Mouse (Mus musculus) liver, adult 2 months (tissue): ENCODE results near the gene 4930518I15Rik. TPM values are rescaled to one million over a fixed set of nuclear protein-coding genes. Genes with fewer than 3 reads are reported as not detected.
A peak's percentile ranks its signal among the peaks of the same experiment; 100 is the strongest.
"Not testable (repeated sequence)": the region's sequence is repeated elsewhere in the genome, so short reads cannot be mapped to it uniquely, and the experiment has no call there.

Source experiments
- DNase-seq: peaks from one replicate; pipeline ENCODE4 v3.0.0-alpha.2; 2011; ENCODE audit warnings: low read depth, low spot score; ENCODE audit errors: extremely low read depth
- H3K27ac ChIP-seq: fragments of 200-500 bp; replicated peaks from 2 replicates; pipeline ENCODE4 v1.5.1; 2012; ENCODE audit warnings: low read depth, mild to moderate bottlenecking, control low read depth, inconsistent platforms, low read length; ENCODE audit not compliant: insufficient read depth
- H3K27me3 ChIP-seq: fragments of 200-500 bp; 2 replicates; pipeline ENCODE4 v1.6.1; 2012; ENCODE audit warnings: mild to moderate bottlenecking, moderate library complexity, low read length, inconsistent platforms; ENCODE audit not compliant: control insufficient read depth, insufficient read depth
- H3K36me3 ChIP-seq: fragments of 200-500 bp; 2 replicates; pipeline ENCODE4 v1.6.1; 2012; ENCODE audit warnings: low read length, inconsistent platforms; ENCODE audit not compliant: control insufficient read depth, insufficient read depth
- H3K4me1 ChIP-seq: fragments of 200-500 bp; 2 replicates; pipeline ENCODE4 v1.6.1; 2011; ENCODE audit warnings: low read length; ENCODE audit not compliant: control insufficient read depth, insufficient read depth
- H3K4me3 ChIP-seq: fragments of 200-500 bp; 2 replicates; pipeline ENCODE4 v1.5.1; 2011; ENCODE audit warnings: low read depth, mild to moderate bottlenecking, control low read depth, low read length, moderate library complexity; ENCODE audit not compliant: insufficient read depth
- H3K79me2 ChIP-seq: fragments of 200-500 bp; 2 replicates; pipeline ENCODE4 v1.6.1; 2012; ENCODE audit warnings: inconsistent platforms, mild to moderate bottlenecking, low read length, moderate library complexity; ENCODE audit not compliant: control insufficient read depth, insufficient read depth
- H3K9ac ChIP-seq: fragments of 200-500 bp; 2 replicates; pipeline ENCODE4 v1.6.1; 2012; ENCODE audit warnings: low read depth, mild to moderate bottlenecking, control low read depth, inconsistent platforms, low read length
- CTCF ChIP-seq: fragments of 200-500 bp; IDR thresholded peaks from 2 replicates; pipeline ENCODE4 v1.5.1; 2011; ENCODE audit warnings: low read depth, low read length, control low read depth
- POLR2A ChIP-seq: fragments of 200-500 bp; IDR thresholded peaks from 2 replicates; pipeline ENCODE4 v1.6.1; 2011; ENCODE audit warnings: low read length, control low read depth; ENCODE audit not compliant: insufficient read depth; ENCODE audit errors: extremely low read depth
- WGBS: fragments of 180-500 bp; shearing (Covaris S2); methylation state at CpG from one replicate; pipeline ENCODE4 v1.1.7; 2018; 5-methylcytosine and 5-hydroxymethylcytosine counted together
- polyA plus RNA-seq: library from polyadenylated mRNA; depleted of rRNA; stranded (reverse); fragments of >200 nt; gene quantifications from 2 replicates; pipeline ENCODE4 v1.2.3, GENCODE M21; 2012
- total RNA-seq: library from RNA; depleted of rRNA; stranded (reverse); fragments of >200 nt; gene quantifications from 2 replicates; pipeline ENCODE4 v1.2.3, GENCODE M21; 2014

4930518I15Rik gene
- total and polyA plus RNA-seq, 2 experiments: 0.55 to 1.1 TPM

- peak overlapping the region; percentile 67 for H3K9ac ChIP-seq
- peaks cover 11% of the 10 kb centered on the region for H3K27me3 ChIP-seq
- H3K79me2 ChIP-seq: no peaks in the 10 kb centered on the region
- H3K36me3 ChIP-seq: no peaks in the 10 kb centered on the region
- TF ChIP-seq POLR2A: no peak
- DNase-seq: no peak
- H3K4me3 ChIP-seq: peak overlapping the region; percentile 54; the same call in 1 of the 2 replicates
- no peak overlapping the region for H3K27ac ChIP-seq
- H3K4me1 ChIP-seq: peaks cover 2% of the 10 kb centered on the region
- under 1% methylated on average over 42 of the region's 42 CpGs for WGBS
Measured at GRCm38 (mm10) chr2:156841028-156841840, 16.5 kb downstream of the 4930518I15Rik start.

DNA sequence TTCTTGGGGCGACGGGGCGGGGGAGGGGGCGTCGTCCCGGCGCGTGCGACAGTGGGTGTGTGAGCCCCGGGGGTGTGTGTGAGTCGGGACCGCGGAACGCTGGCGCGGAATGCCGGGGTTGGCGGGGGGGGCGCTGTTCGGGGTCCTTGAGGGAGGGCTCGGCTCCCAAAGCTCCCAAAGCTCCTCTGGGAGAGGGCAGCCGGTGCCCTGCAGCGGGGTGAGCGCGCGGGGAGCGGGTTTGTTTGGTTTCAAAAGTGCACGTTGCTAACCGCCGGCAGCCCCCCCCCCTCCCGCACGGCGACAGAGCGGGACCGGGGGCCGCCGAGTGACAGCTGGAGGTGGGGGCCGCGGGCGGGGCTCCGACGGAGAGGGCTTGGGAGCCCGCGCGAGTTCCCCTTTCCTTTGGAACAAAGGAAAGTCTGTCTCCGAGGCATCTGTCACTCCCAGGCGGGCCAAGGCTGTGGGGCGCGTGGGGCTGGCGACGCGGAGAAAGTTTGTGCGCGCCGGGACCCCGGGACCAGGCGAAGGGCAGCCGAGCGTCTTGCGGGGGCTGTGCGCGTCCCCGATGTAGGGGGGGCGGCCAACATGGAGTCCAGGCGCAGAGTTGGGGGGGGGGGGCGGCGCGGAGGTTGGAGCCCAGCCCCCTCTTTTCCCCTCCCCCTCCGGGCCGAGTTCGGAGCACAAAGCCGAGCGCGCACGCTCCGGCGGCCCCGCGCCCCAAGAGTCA is 17.3 kb downstream of the 4930518I15Rik start:
- DNase-seq: no peak
- WGBS: 1% methylated on average over 64 of the region's 79 CpGs
- TF ChIP-seq POLR2A (no peak), CTCF (no peak)
- Histone ChIP-seq H3K9ac (peak overlapping the region; percentile 67), H3K79me2 (no peaks in the 10 kb centered on the region), H3K27me3 (peaks cover 11% of the 10 kb centered on the region), H3K36me3 (no peaks in the 10 kb centered on the region), H3K4me3 (peak overlapping the region; percentile 54), H3K4me1 (peaks cover 2% of the 10 kb centered on the region), H3K27ac (no peak overlapping the region)

DNA sequence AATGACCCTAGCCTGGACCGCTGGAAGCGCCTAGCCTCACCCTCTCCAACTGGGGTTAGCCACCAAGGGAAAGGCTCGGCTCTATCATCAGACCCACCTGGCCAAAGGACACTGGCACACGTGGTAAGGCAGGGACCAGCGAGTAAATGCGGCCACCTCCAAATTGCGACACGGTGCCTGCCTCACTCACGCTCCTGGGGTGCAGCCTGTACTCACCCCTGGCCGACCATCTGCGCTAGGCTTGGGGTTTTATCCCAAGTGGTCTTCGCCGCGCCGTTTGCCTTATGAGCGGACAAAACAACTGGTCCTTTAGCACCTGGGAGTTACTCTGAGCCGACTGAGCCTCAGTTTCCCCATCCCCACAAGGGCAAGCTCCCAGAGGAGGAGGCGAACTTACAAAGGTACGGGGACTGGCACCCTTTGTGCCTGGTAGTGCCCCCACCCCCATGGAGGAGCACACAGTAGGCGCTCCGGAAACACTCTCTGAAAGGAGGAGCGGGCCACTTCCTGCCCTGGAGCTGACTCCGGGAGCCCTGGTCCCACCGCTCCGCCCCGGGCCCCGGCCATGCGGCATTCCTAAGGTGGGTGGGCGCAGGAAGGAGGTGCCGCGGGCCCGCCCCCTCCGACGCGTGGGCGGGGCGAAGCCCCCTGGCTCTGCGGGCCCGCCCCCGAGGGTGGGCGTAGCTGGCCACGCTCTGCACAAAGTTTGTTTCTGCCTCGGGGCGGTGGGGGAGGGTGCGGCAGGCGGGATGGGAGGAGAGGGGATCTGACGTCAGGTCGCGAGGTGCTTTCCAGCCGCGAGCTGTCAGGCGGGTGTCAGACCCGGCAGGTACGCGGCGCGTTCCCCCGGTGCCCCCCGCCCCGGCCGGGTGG is 18.2 kb downstream of the 4930518I15Rik start, which contains the start of gene Tgif2:
TSS of gene Tgif2 (plus strand) at position 689 of the 873 bp plus-strand sequence.
- peak within 1 kb of the TSS; percentile 67 for H3K9ac ChIP-seq
- no peaks in the 10 kb centered on the region for H3K36me3 ChIP-seq
- no peak for DNase-seq
- H3K79me2 ChIP-seq: no peaks in the 10 kb centered on the region
- TF ChIP-seq POLR2A (no peak), CTCF (no peak)
- no peak within 1 kb of the TSS for H3K27ac ChIP-seq
- peak within 1 kb of the TSS; percentile 54 for H3K4me3 ChIP-seq
- H3K4me1 ChIP-seq: peaks cover 2% of the 10 kb centered on the region
- peaks cover 11% of the 10 kb centered on the region for H3K27me3 ChIP-seq
- WGBS: 15% methylated on average over 58 of the region's 61 CpGs

- Histone ChIP-seq H3K9ac (no peak overlapping the region), H3K36me3 (no peaks in the 10 kb centered on the region), H3K27ac (no peak overlapping the region), H3K4me3 (no peak overlapping the region), H3K4me1 (peaks cover 2% of the 10 kb centered on the region), H3K79me2 (no peaks in the 10 kb centered on the region), H3K27me3 (peaks cover 11% of the 10 kb centered on the region)
- TF ChIP-seq CTCF: no peak
- TF ChIP-seq POLR2A: no peak
- 83% methylated on average over 6 of the region's 6 CpGs for WGBS
- no peak for DNase-seq
Measured at GRCm38 (mm10) chr2:156838839-156839238, 18.9 kb downstream of the 4930518I15Rik start.

DNA sequence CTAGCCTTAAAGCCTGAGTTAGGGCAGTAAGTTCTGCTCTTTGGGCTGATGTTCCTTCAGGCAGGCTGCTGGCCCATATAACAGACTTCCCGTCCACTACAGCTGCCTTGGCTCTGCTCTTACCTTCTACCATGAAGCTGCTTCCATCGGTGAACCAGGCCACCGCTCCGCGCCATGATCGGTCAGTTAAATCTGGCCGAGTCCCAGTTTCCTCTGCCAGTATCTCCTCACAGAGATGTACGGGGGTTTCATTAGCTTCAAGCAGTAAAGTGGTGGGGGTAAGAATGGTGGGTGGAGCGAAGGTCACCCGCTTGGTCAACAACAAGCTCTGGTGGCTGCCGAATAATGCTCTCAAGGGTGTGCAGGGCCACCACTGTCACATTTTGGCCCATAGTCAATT is 23.4 kb downstream of the 4930518I15Rik start:
- 93% methylated on average over 11 of the region's 11 CpGs for WGBS
- Histone ChIP-seq H3K36me3 (no peaks in the 10 kb centered on the region), H3K4me1 (no peaks in the 10 kb centered on the region), H3K79me2 (no peaks in the 10 kb centered on the region), H3K27ac (no peak overlapping the region), H3K27me3 (no peaks in the 10 kb centered on the region), H3K9ac (no peak overlapping the region), H3K4me3 (no peak overlapping the region)
- no peak for DNase-seq
- TF ChIP-seq CTCF (no peak), POLR2A (no peak)

GRCm38 (mm10) chr2:156825128-156825527 is 32.6 kb downstream of the 4930518I15Rik start:
- H3K9ac ChIP-seq, DNase-seq, H3K79me2 ChIP-seq, H3K36me3 ChIP-seq, H3K4me1 ChIP-seq, H3K27ac ChIP-seq, H3K4me3 ChIP-seq, H3K27me3 ChIP-seq: not testable (repeated sequence)
- WGBS: 91% methylated on average over 6 of the region's 6 CpGs
